Mouse (Mus musculus) embryonic facial prominence, embryonic 10.5 days (tissue): ENCODE measurements around the gene Bag5. TPM values are rescaled to one million over a fixed set of nuclear protein-coding genes. Genes with fewer than 3 reads are reported as not detected.
A peak's percentile ranks its signal among the peaks of the same experiment; 100 is the strongest.
"Not testable (repeated sequence)": the region's sequence is repeated elsewhere in the genome, so short reads cannot be mapped to it uniquely, and the experiment has no call there.

ENCODE experiments used
- DNase-seq: peaks from one replicate; pipeline ENCODE4 v3.0.0-alpha.2; 2017; ENCODE audit warnings: low spot score
- H3K27ac ChIP-seq: fragments of 300-500 bp; sonication (generic); replicated peaks from 2 replicates; pipeline ENCODE4 v1.5.1; 2016; ENCODE audit warnings: mild to moderate bottlenecking
- H3K27me3 ChIP-seq: fragments of 300-500 bp; sonication (generic); replicated peaks from 2 replicates; pipeline ENCODE4 v1.6.1; 2016; ENCODE audit warnings: low read depth, mild to moderate bottlenecking; ENCODE audit not compliant: poor library complexity, severe bottlenecking
- H3K36me3 ChIP-seq: fragments of 300-500 bp; sonication (generic); replicated peaks from 2 replicates; pipeline ENCODE4 v1.6.1; 2016; ENCODE audit warnings: mild to moderate bottlenecking, moderate library complexity
- H3K4me1 ChIP-seq: fragments of 300-500 bp; sonication (generic); 2 replicates; pipeline ENCODE4 v1.6.1; 2016
- H3K4me3 ChIP-seq: fragments of 300-500 bp; sonication (generic); 2 replicates; pipeline ENCODE4 v1.5.1; 2016; ENCODE audit warnings: mild to moderate bottlenecking, moderate library complexity
- H3K9me3 ChIP-seq: fragments of 300-500 bp; sonication (generic); 2 replicates; pipeline ENCODE4 v1.6.1; 2016; ENCODE audit warnings: mild to moderate bottlenecking
- WGBS: fragments of 180-500 bp; shearing (Covaris S2); methylation state at CpG from one replicate; pipeline ENCODE4 v1.1.7; 2016; 5-methylcytosine and 5-hydroxymethylcytosine counted together
- polyA plus RNA-seq: library from polyadenylated mRNA; unstranded; fragments of >200 nt; fragmentation: Nextera tagmentation; extraction: Ambion mirVana; gene quantifications from 2 replicates; pipeline ENCODE4 v1.2.1, GENCODE M21; 2016

The Bag5 gene
- polyA plus RNA-seq, 1 experiment from 2014 or later, result 58.0 TPM

GRCm38 (mm10) chr12:111727956-111728355, 14.9 kb upstream of the Bag5 start:
- Histone ChIP-seq H3K36me3 (peaks cover 77% of the 10 kb centered on the region), H3K9me3 (no peaks in the 10 kb centered on the region), H3K27ac (no peak overlapping the region), H3K4me3 (no peak overlapping the region), H3K4me1 (peaks cover 35% of the 10 kb centered on the region), H3K27me3 (no peaks in the 10 kb centered on the region)
- 82% methylated on average over 1 of the region's 1 CpGs for WGBS
- no peak for DNase-seq

- DNase-seq, result no peak
- H3K27ac ChIP-seq, result peak overlapping the region; percentile 27; the same call in 1 of the 2 replicates
- H3K27me3 ChIP-seq, result no peaks in the 10 kb centered on the region
- 56% methylated on average over 4 of the region's 4 CpGs for WGBS
- peaks cover 22% of the 10 kb centered on the region for H3K4me1 ChIP-seq
- no peak overlapping the region for H3K4me3 ChIP-seq
- peaks cover 72% of the 10 kb centered on the region for H3K36me3 ChIP-seq
- H3K9me3 ChIP-seq, result no peaks in the 10 kb centered on the region
Measured at GRCm38 (mm10) chr12:111726122-111726463, 13.0 kb upstream of the Bag5 start.

- no peak overlapping the region for H3K4me3 ChIP-seq
- H3K4me1 ChIP-seq, result peaks cover 22% of the 10 kb centered on the region
- 68% methylated on average over 12 of the region's 12 CpGs for WGBS
- no peaks in the 10 kb centered on the region for H3K27me3 ChIP-seq
- H3K36me3 ChIP-seq, result peaks cover 69% of the 10 kb centered on the region
- no peaks in the 10 kb centered on the region for H3K9me3 ChIP-seq
- H3K27ac ChIP-seq, result peak overlapping the region; percentile 69
- DNase-seq, result no peak
Measured at GRCm38 (mm10) chr12:111725338-111726121, 12.5 kb upstream of the Bag5 start.

- Histone ChIP-seq H3K27ac (peak overlapping the region; percentile 69), H3K4me3 (no peak overlapping the region), H3K36me3 (peaks cover 66% of the 10 kb centered on the region), H3K27me3 (no peaks in the 10 kb centered on the region), H3K9me3 (no peaks in the 10 kb centered on the region), H3K4me1 (peaks cover 22% of the 10 kb centered on the region)
- no peak for DNase-seq
- WGBS, result 42% methylated on average over 6 of the region's 6 CpGs
Measured at GRCm38 (mm10) chr12:111724638-111725337, 11.7 kb upstream of the Bag5 start.

GRCm38 (mm10) chr12:111722654-111723053, 9.6 kb upstream of the Bag5 start:
- Histone ChIP-seq H3K4me3 (no peak overlapping the region), H3K9me3 (no peaks in the 10 kb centered on the region), H3K27ac (no peak overlapping the region), H3K36me3 (peaks cover 49% of the 10 kb centered on the region), H3K27me3 (no peaks in the 10 kb centered on the region), H3K4me1 (peaks cover 35% of the 10 kb centered on the region)
- 74% methylated on average over 9 of the region's 9 CpGs for WGBS
- DNase-seq, result no peak

GRCm38 (mm10) chr12:111720222-111720621, 7.2 kb upstream of the Bag5 start:
- 85% methylated on average over 4 of the region's 4 CpGs for WGBS
- no peak overlapping the region for H3K4me3 ChIP-seq
- no peaks in the 10 kb centered on the region for H3K9me3 ChIP-seq
- DNase-seq, result no peak
- H3K27ac ChIP-seq, result no peak overlapping the region
- H3K4me1 ChIP-seq, result peaks cover 22% of the 10 kb centered on the region
- H3K36me3 ChIP-seq, result peaks cover 39% of the 10 kb centered on the region
- H3K27me3 ChIP-seq, result no peaks in the 10 kb centered on the region

GRCm38 (mm10) chr12:111718656-111719055, 5.6 kb upstream of the Bag5 start:
- peaks cover 23% of the 10 kb centered on the region for H3K4me1 ChIP-seq
- H3K9me3 ChIP-seq, result no peaks in the 10 kb centered on the region
- H3K27ac ChIP-seq, result peak overlapping the region; percentile 45; the same call in 1 of the 2 replicates
- peak overlapping the region; percentile 1; the same call in 1 of the 2 replicates for H3K4me3 ChIP-seq
- peaks cover 29% of the 10 kb centered on the region for H3K36me3 ChIP-seq
- H3K27me3 ChIP-seq, result no peaks in the 10 kb centered on the region
- WGBS, result 42% methylated on average over 8 of the region's 8 CpGs
- no peak for DNase-seq

- H3K4me1 ChIP-seq, result peaks cover 33% of the 10 kb centered on the region
- no peaks in the 10 kb centered on the region for H3K27me3 ChIP-seq
- WGBS, result 98% methylated on average over 7 of the region's 7 CpGs
- no peak for DNase-seq
- no peaks in the 10 kb centered on the region for H3K9me3 ChIP-seq
- no peak overlapping the region for H3K27ac ChIP-seq
- no peak overlapping the region for H3K4me3 ChIP-seq
- peaks cover 22% of the 10 kb centered on the region for H3K36me3 ChIP-seq
Measured at GRCm38 (mm10) chr12:111716505-111716904, 3.4 kb upstream of the Bag5 start.

GRCm38 (mm10) chr12:111713880-111714279, 823 bp upstream of the Bag5 start:
- WGBS, result 87% methylated on average over 6 of the region's 6 CpGs
- not testable (repeated sequence) for H3K27ac ChIP-seq

GRCm38 (mm10) chr12:111712476-111712875, 581 bp downstream of the Bag5 start:
- Histone ChIP-seq H3K9me3 (no peaks in the 10 kb centered on the region), H3K4me3 (peak overlapping the region; percentile 99), H3K4me1 (peaks cover 24% of the 10 kb centered on the region), H3K27ac (peak overlapping the region; percentile 97), H3K36me3 (peaks cover 62% of the 10 kb centered on the region), H3K27me3 (no peaks in the 10 kb centered on the region)
- WGBS, result under 1% methylated on average over 33 of the region's 33 CpGs
- peak; percentile 68 for DNase-seq

More at GRCm38 (mm10) chr12:111713880-111714279, 823 bp upstream of the Bag5 start:
- H3K36me3 ChIP-seq, result peaks cover 48% of the 10 kb centered on the region
- not testable (repeated sequence) for H3K9me3 ChIP-seq, H3K27me3 ChIP-seq, DNase-seq
- peaks cover 32% of the 10 kb centered on the region for H3K4me1 ChIP-seq
- peak overlapping the region; percentile 99 for H3K4me3 ChIP-seq

GRCm38 (mm10) chr12:111710091-111710490, 3.0 kb downstream of the Bag5 start:
- H3K27ac ChIP-seq, result no peak overlapping the region
- H3K36me3 ChIP-seq, result peaks cover 55% of the 10 kb centered on the region
- H3K4me1 ChIP-seq, result peaks cover 31% of the 10 kb centered on the region
- no peaks in the 10 kb centered on the region for H3K27me3 ChIP-seq
- WGBS, result 93% methylated on average over 10 of the region's 10 CpGs
- no peak overlapping the region for H3K4me3 ChIP-seq
- DNase-seq, result no peak
- H3K9me3 ChIP-seq, result no peaks in the 10 kb centered on the region

- no peaks in the 10 kb centered on the region for H3K9me3 ChIP-seq
- no peak for DNase-seq
- no peaks in the 10 kb centered on the region for H3K27me3 ChIP-seq
- peaks cover 30% of the 10 kb centered on the region for H3K4me1 ChIP-seq
- peaks cover 51% of the 10 kb centered on the region for H3K36me3 ChIP-seq
- WGBS, result 83% methylated on average over 4 of the region's 4 CpGs
- no peak overlapping the region for H3K4me3 ChIP-seq
- H3K27ac ChIP-seq, result no peak overlapping the region
Measured at GRCm38 (mm10) chr12:111708181-111708580, 4.9 kb downstream of the Bag5 start.
